In the genomic region with DNA sequence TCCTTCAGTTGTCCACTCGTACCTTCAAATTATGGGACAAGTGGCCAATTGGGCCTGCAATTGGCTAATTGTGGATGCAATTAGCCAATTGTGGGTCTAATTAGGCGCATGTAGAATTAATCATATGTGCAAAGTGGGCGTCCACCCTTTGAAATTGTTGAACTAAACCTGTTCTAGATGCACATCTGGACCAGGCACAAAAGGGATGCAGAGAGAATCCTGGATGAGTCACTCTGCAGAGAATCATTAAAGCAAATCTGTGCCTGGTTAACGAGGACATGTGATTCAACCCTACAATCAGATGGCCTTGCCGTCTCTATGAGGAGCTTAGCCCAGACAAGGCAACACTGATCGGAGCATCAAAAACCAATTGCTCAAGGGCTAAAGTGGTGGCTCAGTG, we compare ENCODE assay signal across 17 mouse cellular contexts.
A peak's percentile ranks its signal among the peaks of the same experiment; 100 is the strongest.
DNase-seq lines count a peak whose midpoint lies in the region; ATAC-seq lines count a peak whose summit lies in the region.
"Had no signal": no experiment of that assay in that cellular context is flagged by ENCODE, and none has a peak within 500 bp of the region (broad histone marks: within the 10 kb centered on the region; RNA-seq: fewer than 3 reads in every experiment).

No protein-coding gene starts in this region.

- no peaks in the 10 kb centered on the region for H3K27me3 ChIP-seq in heart, embryonic 10.5 days (ENCODE audit: insufficient read depth, poor library complexity, severe bottlenecking)
- H3K27me3 ChIP-seq in forebrain, embryonic 13.5 days, result no peaks in the 10 kb centered on the region
- H3K27me3 ChIP-seq: embryonic facial prominence, embryonic 13.5 days; heart, embryonic 12.5 days; intestine, embryonic 15.5 days had no signal

- no peaks in the 10 kb centered on the region for H3K4me1 ChIP-seq in heart, embryonic 10.5 days
- H3K4me1 ChIP-seq in forebrain, embryonic 13.5 days, result peaks cover 18% of the 10 kb centered on the region
- H3K4me1 ChIP-seq: embryonic facial prominence, embryonic 13.5 days; heart, embryonic 12.5 days; hindbrain, embryonic 10.5 days; intestine, embryonic 15.5 days had no signal

- WGBS in heart, embryonic 10.5 days, result 84% methylated on average over 6 of the region's 6 CpGs
- 26% methylated on average over 6 of the region's 6 CpGs for WGBS in forebrain, embryonic 13.5 days

- DNase-seq in adrenal gland, postnatal 14 days, result peak; percentile 10
- no peak for DNase-seq in adrenal gland, postnatal 36 days
- DNase-seq in heart, adult 11 months, result peak; percentile 12
- DNase-seq in heart, embryonic 10.5 days (ENCODE audit: low spot score), result no peak
- DNase-seq in kidney, postnatal 10 days, result no peak
- no peak for DNase-seq in embryo, embryonic 9.5 days (ENCODE audit: extremely low spot score)
- DNase-seq: cerebellum, adult 18-20 months; cerebellum, postnatal 10 days; gastrocnemius, postnatal 10 days; heart, adult 2 months; kidney, adult 18-20 months had no signal

- H3K4me2 ChIP-seq in forebrain, embryonic 13.5 days, result no peak overlapping the region
- H3K4me2 ChIP-seq: embryonic facial prominence, embryonic 13.5 days; heart, embryonic 12.5 days; hindbrain, embryonic 14.5 days; intestine, embryonic 15.5 days had no signal

- no peak overlapping the region for H3K27ac ChIP-seq in heart, embryonic 10.5 days
- peak overlapping the region; percentile 15; the same call in 1 of the 2 replicates for H3K27ac ChIP-seq in forebrain, embryonic 13.5 days
- H3K27ac ChIP-seq: embryonic facial prominence, embryonic 13.5 days; heart, adult 2 months; hindbrain, embryonic 10.5 days; hindbrain, embryonic 14.5 days; intestine, embryonic 15.5 days had no signal

- H3K36me3 ChIP-seq in heart, embryonic 10.5 days, result no peaks in the 10 kb centered on the region
- H3K36me3 ChIP-seq in forebrain, embryonic 13.5 days (ENCODE audit: poor library complexity, severe bottlenecking), result no peaks in the 10 kb centered on the region
- H3K36me3 ChIP-seq: embryonic facial prominence, embryonic 13.5 days; heart, embryonic 12.5 days; hindbrain, embryonic 10.5 days; intestine, embryonic 15.5 days had no signal

- peak; percentile 24; the same call in 1 of the 2 replicates for ATAC-seq in forebrain, embryonic 13.5 days
- ATAC-seq: intestine, embryonic 15.5 days had no signal

- no peak overlapping the region for H3K4me3 ChIP-seq in heart, embryonic 10.5 days
- H3K4me3 ChIP-seq in forebrain, embryonic 13.5 days, result no peak overlapping the region
- H3K4me3 ChIP-seq: embryonic facial prominence, embryonic 13.5 days; heart, adult 2 months; heart, embryonic 12.5 days; hindbrain, embryonic 10.5 days; intestine, embryonic 15.5 days had no signal

- no peak overlapping the region for H3K9ac ChIP-seq in forebrain, embryonic 13.5 days
- H3K9ac ChIP-seq: embryonic facial prominence, embryonic 13.5 days; heart, embryonic 12.5 days; hindbrain, embryonic 14.5 days; intestine, embryonic 15.5 days had no signal

- H3K9me3 ChIP-seq in heart, embryonic 10.5 days, result no peaks in the 10 kb centered on the region
- no peaks in the 10 kb centered on the region for H3K9me3 ChIP-seq in forebrain, embryonic 13.5 days (replicated peaks)
- H3K9me3 ChIP-seq: embryonic facial prominence, embryonic 13.5 days; heart, embryonic 12.5 days; hindbrain, embryonic 10.5 days; intestine, embryonic 15.5 days had no signal

Comparison
In these comparisons a context has a peak if more than half of its experiments do, and no peak if none do; other contexts are left out.
1. DNase-seq: peak in adrenal gland, postnatal 14 days (single experiment) and heart, adult 11 months (single experiment); none in adrenal gland, postnatal 36 days (0 of 2), heart, embryonic 10.5 days (single experiment), kidney, postnatal 10 days (single experiment) and embryo, embryonic 9.5 days (single experiment).